Mouse (Mus musculus): ENCODE results near the gene Fktn. TPM values are rescaled to one million over a fixed set of nuclear protein-coding genes. Genes with fewer than 3 reads are reported as not detected.

Gene Fktn
- polyA plus RNA-seq, 1 experiment from 2014 or later = 20.1 TPM

DNA sequence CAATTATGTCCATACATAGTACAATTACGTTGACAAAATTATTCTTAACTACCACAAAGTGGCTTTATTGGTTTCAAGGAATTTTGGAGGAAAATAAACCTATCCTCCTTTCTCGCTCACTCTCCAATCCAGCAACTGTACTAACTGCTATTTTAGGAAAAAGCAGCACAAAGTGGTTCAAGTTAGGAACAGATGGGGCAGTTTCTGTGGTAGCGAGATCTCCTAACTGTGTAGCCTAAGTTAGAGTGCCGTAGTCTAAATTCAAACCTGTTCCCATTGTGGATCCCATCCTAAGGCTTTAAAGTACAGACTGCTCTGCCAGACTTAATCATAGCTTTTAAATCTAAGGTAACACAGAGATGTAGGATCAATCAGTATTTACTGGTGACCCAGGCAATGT, 45.0 kb downstream of the Fktn start:
- H3K27ac ChIP-seq (replicated peaks; ENCODE audit: low read depth, low read length) = no peak overlapping the region
- 91% methylated on average over 4 of the region's 4 CpGs for WGBS
- H3K4me3 ChIP-seq (replicated peaks; ENCODE audit: low read depth, low read length) = no peak overlapping the region
- H3K9ac ChIP-seq (replicated peaks; ENCODE audit: low read length) = no peak overlapping the region
- no peaks in the 10 kb centered on the region for H3K27me3 ChIP-seq (ENCODE audit: control insufficient read depth, insufficient read depth, low read length)
- H3K4me2 ChIP-seq (ENCODE audit: low read length) = no peak overlapping the region
- H3K4me1 ChIP-seq (ENCODE audit: control insufficient read depth, insufficient read depth, low read length) = no peaks in the 10 kb centered on the region
- DNase-seq (no peak), ATAC-seq (ENCODE audit: low FRiP score, low TSS enrichment) (no peak)
- H3K9me3 ChIP-seq (ENCODE audit: control insufficient read depth, low read length) = no peaks in the 10 kb centered on the region
- peaks cover 41% of the 10 kb centered on the region for H3K36me3 ChIP-seq (ENCODE audit: control insufficient read depth, insufficient read depth, low read length)

DNA sequence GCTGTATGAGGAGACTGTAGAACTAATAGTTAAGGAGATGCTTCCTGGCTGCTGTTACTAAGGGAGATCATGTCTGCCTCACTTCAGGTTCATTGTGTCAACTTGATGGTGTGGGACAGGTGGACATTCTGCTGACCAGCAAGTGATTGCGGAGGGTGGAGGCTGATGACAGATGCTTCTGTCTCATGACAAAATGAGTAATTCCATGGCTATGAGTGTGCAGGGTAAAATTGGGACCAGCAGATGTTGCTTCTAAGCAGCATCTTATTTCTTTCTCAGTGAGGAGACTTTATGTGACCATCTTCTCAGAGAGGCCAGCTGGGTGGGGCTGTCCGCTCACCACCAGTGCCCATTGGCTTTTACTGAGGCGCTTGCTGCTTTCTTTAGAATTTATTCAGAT, 45.9 kb downstream of the Fktn start:
- no peak overlapping the region for H3K9ac ChIP-seq (replicated peaks; ENCODE audit: low read length)
- H3K4me2 ChIP-seq (ENCODE audit: low read length) = no peak overlapping the region
- H3K4me1 ChIP-seq (ENCODE audit: control insufficient read depth, insufficient read depth, low read length) = no peaks in the 10 kb centered on the region
- DNase-seq (no peak), ATAC-seq (ENCODE audit: low FRiP score, low TSS enrichment) (no peak)
- peaks cover 43% of the 10 kb centered on the region for H3K36me3 ChIP-seq (ENCODE audit: control insufficient read depth, insufficient read depth, low read length)
- H3K27ac ChIP-seq (replicated peaks; ENCODE audit: low read depth, low read length) = no peak overlapping the region
- H3K27me3 ChIP-seq (ENCODE audit: control insufficient read depth, insufficient read depth, low read length) = no peaks in the 10 kb centered on the region
- WGBS = 96% methylated on average over 3 of the region's 3 CpGs
- H3K9me3 ChIP-seq (ENCODE audit: control insufficient read depth, low read length) = no peaks in the 10 kb centered on the region
- H3K4me3 ChIP-seq (replicated peaks; ENCODE audit: low read depth, low read length) = no peak overlapping the region

- H3K4me2 ChIP-seq (ENCODE audit: low read length) = no peak overlapping the region
- H3K4me1 ChIP-seq (ENCODE audit: control insufficient read depth, insufficient read depth, low read length) = no peaks in the 10 kb centered on the region
- H3K4me3 ChIP-seq (replicated peaks; ENCODE audit: low read depth, low read length) = no peak overlapping the region
- H3K27ac ChIP-seq (replicated peaks; ENCODE audit: low read depth, low read length) = no peak overlapping the region
- DNase-seq = no peak
- H3K27me3 ChIP-seq (ENCODE audit: control insufficient read depth, insufficient read depth, low read length) = no peaks in the 10 kb centered on the region
- no peaks in the 10 kb centered on the region for H3K9me3 ChIP-seq (ENCODE audit: control insufficient read depth, low read length)
- no peak overlapping the region for H3K9ac ChIP-seq (replicated peaks; ENCODE audit: low read length)
- peaks cover 41% of the 10 kb centered on the region for H3K36me3 ChIP-seq (ENCODE audit: control insufficient read depth, insufficient read depth, low read length)
- WGBS = 48% methylated on average over 3 of the region's 3 CpGs
- ATAC-seq (ENCODE audit: low FRiP score, low TSS enrichment) = no peak
Observed at GRCm38 (mm10) chr4:53762501-53762900, 48.7 kb downstream of the Fktn start.

- Histone ChIP-seq H3K9me3 (ENCODE audit: control insufficient read depth, low read length) (no peaks in the 10 kb centered on the region), H3K36me3 (ENCODE audit: control insufficient read depth, insufficient read depth, low read length) (no peaks in the 10 kb centered on the region), H3K9ac (replicated peaks; ENCODE audit: low read length) (no peak overlapping the region), H3K4me3 (replicated peaks; ENCODE audit: low read depth, low read length) (no peak overlapping the region), H3K4me1 (ENCODE audit: control insufficient read depth, insufficient read depth, low read length) (peaks cover 16% of the 10 kb centered on the region), H3K27ac (replicated peaks; ENCODE audit: low read depth, low read length) (peak overlapping the region; percentile 49), H3K27me3 (ENCODE audit: control insufficient read depth, insufficient read depth, low read length) (no peaks in the 10 kb centered on the region; the same call in 1 of the 2 replicates), H3K4me2 (ENCODE audit: low read length) (no peak overlapping the region)
- 10% methylated on average over 6 of the region's 6 CpGs for WGBS
- DNase-seq (peak; percentile 72), ATAC-seq (ENCODE audit: low FRiP score, low TSS enrichment) (peak; percentile 76)
Observed at GRCm38 (mm10) chr4:53770958-53771735, 57.3 kb downstream of the Fktn start.

DNA sequence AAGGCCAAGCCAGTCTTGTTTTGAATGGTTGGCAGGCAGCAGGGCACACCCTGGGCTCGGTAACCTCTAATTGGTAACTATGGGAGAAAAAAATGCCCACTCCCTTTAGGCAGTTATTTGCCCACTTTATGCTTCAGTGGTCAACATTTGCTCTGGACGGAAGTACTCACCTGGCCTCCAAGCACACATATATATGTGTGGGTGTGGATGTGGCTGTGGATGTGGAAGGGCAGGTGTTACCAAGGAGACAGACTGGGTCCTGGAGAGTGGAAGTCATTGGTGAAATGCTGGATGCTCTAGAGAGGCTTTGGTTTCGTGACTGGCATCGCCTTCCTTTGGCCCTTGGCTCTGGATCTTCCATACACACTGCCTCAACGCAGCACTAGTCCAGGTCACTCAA, 58.2 kb downstream of the Fktn start:
- H3K9me3 ChIP-seq (ENCODE audit: control insufficient read depth, low read length) = no peaks in the 10 kb centered on the region
- DNase-seq = no peak
- H3K4me3 ChIP-seq (replicated peaks; ENCODE audit: low read depth, low read length) = no peak overlapping the region
- H3K27me3 ChIP-seq (ENCODE audit: control insufficient read depth, insufficient read depth, low read length) = peaks cover 4% of the 10 kb centered on the region; the same call in 1 of the 2 replicates
- no peaks in the 10 kb centered on the region for H3K36me3 ChIP-seq (ENCODE audit: control insufficient read depth, insufficient read depth, low read length)
- no peak overlapping the region for H3K9ac ChIP-seq (replicated peaks; ENCODE audit: low read length)
- H3K4me1 ChIP-seq (ENCODE audit: control insufficient read depth, insufficient read depth, low read length) = peaks cover 16% of the 10 kb centered on the region
- 61% methylated on average over 5 of the region's 5 CpGs for WGBS
- peak overlapping the region; percentile 49 for H3K27ac ChIP-seq (replicated peaks; ENCODE audit: low read depth, low read length)
- no peak overlapping the region for H3K4me2 ChIP-seq (ENCODE audit: low read length)
- ATAC-seq (ENCODE audit: low FRiP score, low TSS enrichment) = no peak

- WGBS = 47% methylated on average over 6 of the region's 6 CpGs
- ATAC-seq (ENCODE audit: low FRiP score, low TSS enrichment) = no peak
Observed at GRCm38 (mm10) chr4:53773911-53774310, 60.1 kb downstream of the Fktn start.

GRCm38 (mm10) chr4:53781396-53781795, 67.6 kb downstream of the Fktn start:
- DNase-seq (no peak), ATAC-seq (ENCODE audit: low FRiP score, low TSS enrichment) (no peak)
- Histone ChIP-seq H3K4me3 (replicated peaks; ENCODE audit: low read depth, low read length) (peak overlapping the region; percentile 20), H3K9ac (replicated peaks; ENCODE audit: low read length) (0 out of 2 replicates have a peak overlapping the region, but pooled peaks have one; percentile 4), H3K9me3 (ENCODE audit: control insufficient read depth, low read length) (no peaks in the 10 kb centered on the region), H3K36me3 (ENCODE audit: control insufficient read depth, insufficient read depth, low read length) (no peaks in the 10 kb centered on the region), H3K4me1 (ENCODE audit: control insufficient read depth, insufficient read depth, low read length) (0 out of 2 replicates have a peak, but pooled peaks cover 18% of the 10 kb centered on the region), H3K27ac (replicated peaks; ENCODE audit: low read depth, low read length) (no peak overlapping the region), H3K27me3 (ENCODE audit: control insufficient read depth, insufficient read depth, low read length) (peaks cover 2% of the 10 kb centered on the region; the same call in 1 of the 2 replicates), H3K4me2 (ENCODE audit: low read length) (peak overlapping the region; percentile 39)
- WGBS = 18% methylated on average over 4 of the region's 4 CpGs

More at GRCm38 (mm10) chr4:53773911-53774310, 60.1 kb downstream of the Fktn start:
- no peak overlapping the region for H3K4me2 ChIP-seq (ENCODE audit: low read length)
- H3K4me1 ChIP-seq (ENCODE audit: control insufficient read depth, insufficient read depth, low read length) = peaks cover 17% of the 10 kb centered on the region
- H3K36me3 ChIP-seq (ENCODE audit: control insufficient read depth, insufficient read depth, low read length) = no peaks in the 10 kb centered on the region
- peaks cover 4% of the 10 kb centered on the region; the same call in 1 of the 2 replicates for H3K27me3 ChIP-seq (ENCODE audit: control insufficient read depth, insufficient read depth, low read length)
- no peak overlapping the region for H3K9ac ChIP-seq (replicated peaks; ENCODE audit: low read length)
- H3K9me3 ChIP-seq (ENCODE audit: control insufficient read depth, low read length) = no peaks in the 10 kb centered on the region
- no peak overlapping the region for H3K4me3 ChIP-seq (replicated peaks; ENCODE audit: low read depth, low read length)
- no peak for DNase-seq
- H3K27ac ChIP-seq (replicated peaks; ENCODE audit: low read depth, low read length) = no peak overlapping the region

DNA sequence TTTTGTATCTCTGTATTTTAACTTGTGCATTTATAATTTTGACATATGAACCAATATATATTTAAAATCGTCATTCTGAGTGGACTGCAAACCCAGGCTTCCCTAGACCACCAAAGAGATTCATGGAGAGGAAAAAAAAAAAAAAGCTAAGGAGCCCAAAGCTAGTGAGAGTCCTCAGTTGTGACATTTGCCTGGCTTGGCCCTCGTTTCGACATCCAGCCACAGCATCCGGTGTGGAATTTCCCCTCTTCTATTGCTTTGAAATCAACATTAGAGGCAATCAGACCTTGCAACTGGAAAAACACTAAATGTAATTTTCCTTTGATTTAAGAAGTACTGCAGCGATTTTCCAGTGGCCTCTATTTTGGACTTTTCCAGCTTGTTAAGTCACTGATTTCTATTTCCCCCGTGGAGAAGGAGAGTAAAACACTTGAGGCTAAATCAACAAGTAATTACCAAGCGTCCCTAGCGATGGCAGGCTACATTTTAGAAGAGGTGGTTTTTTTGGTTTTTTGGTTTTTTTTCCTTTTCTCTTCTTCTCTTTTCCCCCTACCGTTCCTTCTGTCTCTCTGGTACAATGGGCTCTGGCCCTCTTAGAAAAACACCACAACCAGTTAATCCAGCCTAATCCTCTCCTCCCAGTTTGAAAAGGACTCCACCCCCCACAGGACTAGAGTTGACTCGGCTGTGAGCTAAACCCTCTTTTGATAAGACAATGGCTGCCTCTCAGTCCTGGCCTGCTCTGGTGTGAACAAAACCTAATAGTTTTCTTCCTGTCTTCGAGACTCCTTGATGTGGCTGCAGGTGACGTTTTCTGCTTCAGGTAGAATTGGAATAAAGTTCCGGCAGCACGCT, 68.6 kb downstream of the Fktn start:
- Histone ChIP-seq H3K4me2 (ENCODE audit: low read length) (peak overlapping the region; percentile 39), H3K4me1 (ENCODE audit: control insufficient read depth, insufficient read depth, low read length) (0 out of 2 replicates have a peak, but pooled peaks cover 23% of the 10 kb centered on the region), H3K27ac (replicated peaks; ENCODE audit: low read depth, low read length) (peak overlapping the region; percentile 34), H3K4me3 (replicated peaks; ENCODE audit: low read depth, low read length) (peak overlapping the region; percentile 12), H3K9me3 (ENCODE audit: control insufficient read depth, low read length) (no peaks in the 10 kb centered on the region), H3K27me3 (ENCODE audit: control insufficient read depth, insufficient read depth, low read length) (no peaks in the 10 kb centered on the region), H3K36me3 (ENCODE audit: control insufficient read depth, insufficient read depth, low read length) (no peaks in the 10 kb centered on the region), H3K9ac (replicated peaks; ENCODE audit: low read length) (no peak overlapping the region)
- ATAC-seq (ENCODE audit: low FRiP score, low TSS enrichment) = no peak
- 5% methylated on average over 14 of the region's 14 CpGs for WGBS
- peak; percentile 68 for DNase-seq

All from midbrain, embryonic 14.5 days (tissue).